Mouse (Mus musculus): Measurements from ENCODE around the gene Myo10.

Gene Myo10

DNA sequence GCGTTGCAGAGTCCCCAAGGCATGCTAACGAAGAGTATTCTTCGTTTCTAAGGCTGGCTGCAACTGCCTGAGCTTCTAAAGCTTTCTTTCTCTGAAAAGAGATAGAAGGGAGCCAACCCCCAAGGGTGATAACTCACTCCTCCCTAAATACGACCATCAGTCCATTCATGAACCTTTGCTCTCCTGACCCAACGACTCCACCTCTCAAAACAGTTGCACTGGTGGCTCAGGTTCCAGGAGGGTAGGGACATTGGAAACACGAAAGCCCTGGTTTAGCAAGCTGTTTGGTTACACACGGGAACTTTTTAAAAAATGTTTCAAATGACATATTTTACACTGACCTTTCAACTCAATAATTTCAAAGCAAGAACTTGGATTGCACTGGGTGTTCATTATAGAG lies 29.5 kb downstream of the Myo10 start:
- in situ Hi-C loops (cut with MboI, MseI), result no loop called here

DNA sequence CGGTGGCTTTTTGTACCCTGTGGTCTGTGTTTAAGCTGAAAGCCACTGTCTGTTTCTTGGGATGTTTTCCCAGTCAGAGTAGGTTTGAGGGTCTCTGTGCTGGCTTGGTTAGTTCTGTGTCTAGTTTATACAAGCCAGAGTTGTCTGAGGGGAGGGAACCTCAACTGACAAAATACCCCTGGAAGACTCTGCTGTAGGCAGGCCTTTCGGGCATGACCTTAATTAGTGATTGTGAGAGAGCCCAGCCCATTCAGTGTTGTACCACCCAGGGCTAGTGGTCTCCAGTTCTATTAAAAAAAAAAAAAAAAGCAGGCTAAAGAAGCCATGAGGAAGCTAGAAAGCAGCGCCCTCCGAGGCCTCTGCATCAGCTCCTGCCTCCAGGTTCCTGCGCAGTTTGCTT lies 30.0 kb downstream of the Myo10 start:
- in situ Hi-C loops (cut with MboI, MseI), result no loop called here

DNA sequence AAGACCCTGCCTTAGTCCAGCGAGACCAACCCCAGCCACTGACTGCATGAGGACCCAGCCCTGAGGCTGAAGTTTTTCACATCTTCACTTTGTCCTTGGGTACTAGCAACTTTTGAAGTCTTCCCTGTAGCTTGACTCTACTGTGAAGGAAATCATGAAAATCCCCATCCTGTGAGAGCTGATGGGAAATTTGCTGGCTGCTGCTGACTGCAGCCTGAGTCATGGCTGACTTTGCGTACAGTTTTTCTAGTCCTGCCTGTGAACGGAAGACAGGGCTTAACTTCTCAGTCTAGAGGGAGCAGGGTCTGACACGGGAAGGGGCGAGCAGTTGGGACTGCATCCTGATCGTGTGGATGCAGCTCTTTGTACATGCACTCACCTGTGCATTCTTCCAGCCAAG lies 30.6 kb downstream of the Myo10 start:
- in situ Hi-C loops (cut with MboI, MseI), result no loop called here

- in situ Hi-C loops (cut with MboI, MseI), result no loop called here
Measured at GRCm38 (mm10) chr15:25653680-25654079, 31.4 kb downstream of the Myo10 start.

GRCm38 (mm10) chr15:25662833-25663519 lies 40.7 kb downstream of the Myo10 start:
- in situ Hi-C loops (cut with MboI, MseI), result no loop called here

- in situ Hi-C loops (cut with MboI, MseI), result no loop called here
Measured at GRCm38 (mm10) chr15:25669283-25670247, 47.2 kb downstream of the Myo10 start.

DNA sequence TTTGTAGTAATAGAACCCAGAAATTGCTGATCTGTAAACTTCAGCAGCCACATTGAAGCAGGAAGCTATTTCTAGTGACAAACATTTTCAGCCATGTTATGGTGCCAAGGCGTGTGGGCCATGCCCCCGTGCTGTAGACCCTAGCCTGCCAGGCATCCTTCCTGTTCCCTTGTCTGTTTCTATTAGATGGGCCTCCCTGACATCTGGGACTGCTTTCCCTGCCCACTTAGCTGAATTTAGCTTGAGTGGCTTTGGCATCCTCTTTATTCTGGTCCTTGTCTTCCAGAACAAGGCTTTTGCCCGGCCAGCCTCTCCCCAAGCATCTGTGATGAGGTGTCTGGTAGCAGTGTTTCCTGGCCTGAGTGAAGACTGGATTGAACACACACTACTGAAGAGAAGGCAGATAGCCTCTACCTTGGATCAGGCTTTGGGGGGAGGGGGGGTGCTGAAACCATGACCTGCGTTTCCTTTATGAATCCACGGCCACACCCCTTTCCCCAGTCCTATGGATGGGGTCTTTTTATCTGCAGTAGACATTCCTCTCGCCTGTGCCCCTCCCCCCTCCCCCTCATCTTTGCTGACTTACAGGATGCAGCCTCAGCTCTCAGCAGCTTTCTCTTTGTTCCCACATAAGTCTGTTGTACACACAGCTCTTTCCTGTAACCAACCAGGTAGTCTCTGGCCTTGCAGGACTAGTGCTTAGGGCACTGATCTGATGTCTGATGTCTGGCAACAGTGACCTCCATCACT lies 51.1 kb downstream of the Myo10 start:
- in situ Hi-C loops (cut with MboI, MseI), result no loop called here

DNA sequence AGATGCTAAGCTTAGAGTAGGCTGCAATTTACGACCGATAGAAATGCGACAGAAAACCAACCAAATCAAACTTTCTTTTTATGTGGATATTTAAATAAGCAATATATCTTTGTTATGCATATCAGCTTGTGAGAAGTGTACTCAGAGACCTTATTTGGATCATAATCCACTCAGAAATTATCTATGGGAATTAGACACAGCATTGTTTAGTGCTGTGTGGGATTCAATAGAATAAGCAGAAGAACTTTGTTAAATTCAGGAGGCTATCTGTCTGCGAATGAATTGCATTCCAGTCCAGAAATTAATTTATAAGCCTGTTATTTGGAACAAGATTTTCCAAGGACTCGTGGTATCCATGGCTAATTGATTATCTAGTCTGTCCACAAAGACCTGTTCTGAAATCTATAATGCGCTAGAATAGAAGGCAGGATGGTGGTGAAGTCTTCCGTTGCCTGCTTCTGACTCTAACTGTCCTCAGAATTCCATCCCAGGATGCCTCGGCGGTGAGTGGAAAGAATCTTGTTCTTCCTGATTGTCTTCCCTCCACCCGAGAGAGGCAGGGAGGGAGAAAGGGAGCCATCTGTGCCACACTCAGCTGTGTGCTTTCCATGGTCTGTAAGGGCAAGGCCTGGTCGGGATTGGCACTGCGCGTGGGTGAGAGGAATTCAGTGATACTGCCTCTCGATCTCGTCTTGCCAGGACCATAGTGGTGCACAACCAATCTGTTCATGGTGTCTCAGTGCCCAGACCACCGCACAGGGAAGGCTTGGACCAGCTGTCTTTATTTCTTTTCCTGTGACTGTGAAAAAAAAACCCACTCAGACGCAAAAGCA lies 52.0 kb downstream of the Myo10 start:
- in situ Hi-C loops (cut with MboI, MseI), result no loop called here

DNA sequence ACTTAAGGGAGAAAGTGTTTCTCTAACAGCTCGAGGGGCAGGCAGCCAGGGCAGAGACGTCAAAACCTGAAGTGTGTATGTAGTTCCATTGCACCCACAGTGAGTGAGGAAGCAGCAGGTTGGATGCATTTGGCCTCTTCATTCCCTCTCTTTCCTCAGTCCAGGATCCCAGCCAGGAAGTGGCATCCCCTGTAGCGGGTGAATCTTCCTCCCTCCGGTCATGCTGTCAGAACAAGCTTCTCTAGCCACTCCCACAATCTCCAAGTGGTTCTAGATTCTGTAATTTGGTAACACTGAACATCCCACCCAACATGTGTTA lies 52.6 kb downstream of the Myo10 start:
- in situ Hi-C loops (cut with MboI, MseI), result no loop called here

DNA sequence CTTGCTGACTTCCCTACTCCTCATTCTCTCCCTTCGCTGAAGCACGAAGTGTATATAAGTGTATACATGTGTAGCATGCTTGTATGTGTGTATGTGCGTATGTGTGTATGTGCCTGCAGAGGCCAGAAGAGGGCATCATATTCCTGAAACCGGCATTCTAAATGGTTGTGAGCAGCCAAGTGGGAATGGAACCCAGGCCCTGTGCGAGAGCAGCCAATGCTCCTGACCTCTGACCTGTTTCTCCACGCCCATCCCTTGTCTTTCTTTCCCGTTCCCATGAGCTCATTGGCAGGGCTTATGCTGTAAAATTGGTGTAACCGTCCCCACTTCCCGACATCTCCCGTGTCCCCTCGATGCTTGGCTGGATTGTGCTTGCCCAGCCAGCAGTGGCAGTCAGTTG lies 53.0 kb downstream of the Myo10 start:
- in situ Hi-C loops (cut with MboI, MseI), result no loop called here

DNA sequence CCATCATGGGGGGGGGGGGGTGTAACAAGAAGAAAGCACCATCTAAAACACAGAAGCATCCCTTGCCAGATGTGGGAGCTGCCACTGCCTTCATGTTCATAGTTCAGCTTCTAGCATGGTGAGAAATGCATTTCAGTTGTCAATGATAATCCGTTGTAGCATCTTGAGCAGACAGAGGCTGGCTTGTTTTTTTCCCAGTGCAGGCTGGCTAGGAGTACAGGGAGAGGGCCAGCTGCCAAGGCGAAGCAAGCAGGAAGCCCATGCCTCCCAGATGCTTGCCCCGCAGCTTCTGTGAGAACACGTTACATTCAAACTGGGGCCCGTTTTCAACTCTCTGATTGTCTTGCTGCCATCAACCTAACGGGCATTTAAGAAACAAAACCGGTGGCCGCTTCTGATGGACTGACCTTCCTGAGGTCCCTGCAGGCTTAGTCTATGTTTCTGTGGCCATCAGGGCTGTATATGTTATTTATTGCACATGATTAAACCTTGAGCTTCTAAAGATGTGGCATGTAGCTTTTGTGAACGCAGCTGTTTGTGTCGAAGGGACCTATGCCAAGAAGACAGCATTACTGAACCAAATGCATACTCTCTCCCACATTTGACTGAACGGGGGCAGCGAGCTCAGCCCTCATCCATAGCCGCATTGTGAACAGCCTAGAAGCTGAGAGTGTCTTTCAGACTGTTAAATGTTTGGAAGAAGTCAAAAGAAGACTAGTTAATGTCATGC lies 53.9 kb downstream of the Myo10 start:
- in situ Hi-C loops (cut with MboI, MseI), result no loop called here

- in situ Hi-C loops (cut with MboI, MseI), result no loop called here
Measured at GRCm38 (mm10) chr15:25679081-25679480, 56.8 kb downstream of the Myo10 start.

DNA sequence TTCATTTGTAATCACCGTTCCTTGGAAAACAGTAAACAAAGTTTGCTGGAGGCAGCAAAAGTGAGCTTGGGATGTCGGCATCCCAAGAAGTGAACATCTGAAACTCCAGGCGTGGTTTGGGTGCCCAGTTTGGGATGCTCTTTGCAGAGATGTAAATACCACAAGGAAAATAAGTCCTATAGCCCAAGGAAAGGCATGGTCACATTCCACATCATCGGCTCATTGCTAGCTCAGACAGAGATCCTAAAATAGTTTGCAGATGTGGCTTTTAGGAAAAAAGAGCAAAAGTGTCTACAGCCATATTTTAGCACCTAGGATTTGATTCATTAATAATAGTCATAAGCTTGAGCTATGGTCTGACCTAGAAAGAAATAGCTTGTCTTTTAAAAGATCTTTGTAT lies 57.3 kb downstream of the Myo10 start:
- in situ Hi-C loops (cut with MboI, MseI), result no loop called here

GRCm38 (mm10) chr15:25680269-25680818 lies 58.0 kb downstream of the Myo10 start:
- in situ Hi-C loops (cut with MboI, MseI), result no loop called here

DNA sequence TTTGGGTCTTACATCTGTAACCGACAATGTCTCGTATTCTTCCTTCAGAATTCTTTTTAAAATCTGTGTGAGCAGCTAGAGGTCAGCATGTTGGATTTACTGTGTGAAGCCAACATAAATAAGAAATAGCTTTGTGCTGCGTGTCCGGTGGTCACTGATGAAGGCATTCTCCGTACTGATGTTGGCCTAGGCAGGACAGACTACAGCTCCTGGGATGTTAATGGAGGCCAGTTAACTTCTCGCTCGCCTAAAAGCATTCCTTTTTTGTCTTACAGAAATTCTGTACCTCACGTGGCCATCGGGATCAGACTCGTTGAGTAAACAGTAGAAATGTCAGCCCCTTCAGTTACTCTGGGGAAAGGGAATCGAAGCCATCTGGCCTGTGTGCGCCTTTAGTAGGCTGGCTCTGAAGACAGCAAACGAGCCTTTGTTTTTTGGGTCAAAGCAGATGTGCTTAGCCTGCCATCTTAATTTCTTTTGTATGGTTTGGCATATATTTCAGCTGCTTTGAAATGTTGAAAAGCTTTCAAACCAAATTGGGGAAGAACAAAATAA lies 60.7 kb downstream of the Myo10 start:
- in situ Hi-C loops (cut with MboI, MseI), result no loop called here

DNA sequence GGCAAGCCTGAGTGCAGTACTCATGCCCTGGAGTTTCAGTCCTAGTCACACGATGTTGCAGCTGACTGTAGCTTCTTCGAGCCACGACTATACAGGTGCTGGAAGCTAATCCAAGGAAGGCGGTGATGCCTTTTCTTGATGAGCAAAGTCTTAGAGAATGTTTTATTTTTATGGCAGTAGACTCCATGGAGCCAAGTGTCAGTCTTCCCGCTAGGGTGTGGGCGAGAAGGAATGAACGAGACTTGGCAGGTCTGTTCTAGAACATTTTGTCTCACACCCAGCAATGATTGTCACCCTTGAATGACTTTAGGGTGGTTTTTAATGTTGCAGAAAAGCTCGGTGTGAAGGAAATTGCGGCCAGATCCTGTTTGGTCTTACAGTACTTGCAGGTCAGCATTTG lies 62.9 kb downstream of the Myo10 start:
- in situ Hi-C loops (cut with MboI, MseI), result no loop called here

DNA sequence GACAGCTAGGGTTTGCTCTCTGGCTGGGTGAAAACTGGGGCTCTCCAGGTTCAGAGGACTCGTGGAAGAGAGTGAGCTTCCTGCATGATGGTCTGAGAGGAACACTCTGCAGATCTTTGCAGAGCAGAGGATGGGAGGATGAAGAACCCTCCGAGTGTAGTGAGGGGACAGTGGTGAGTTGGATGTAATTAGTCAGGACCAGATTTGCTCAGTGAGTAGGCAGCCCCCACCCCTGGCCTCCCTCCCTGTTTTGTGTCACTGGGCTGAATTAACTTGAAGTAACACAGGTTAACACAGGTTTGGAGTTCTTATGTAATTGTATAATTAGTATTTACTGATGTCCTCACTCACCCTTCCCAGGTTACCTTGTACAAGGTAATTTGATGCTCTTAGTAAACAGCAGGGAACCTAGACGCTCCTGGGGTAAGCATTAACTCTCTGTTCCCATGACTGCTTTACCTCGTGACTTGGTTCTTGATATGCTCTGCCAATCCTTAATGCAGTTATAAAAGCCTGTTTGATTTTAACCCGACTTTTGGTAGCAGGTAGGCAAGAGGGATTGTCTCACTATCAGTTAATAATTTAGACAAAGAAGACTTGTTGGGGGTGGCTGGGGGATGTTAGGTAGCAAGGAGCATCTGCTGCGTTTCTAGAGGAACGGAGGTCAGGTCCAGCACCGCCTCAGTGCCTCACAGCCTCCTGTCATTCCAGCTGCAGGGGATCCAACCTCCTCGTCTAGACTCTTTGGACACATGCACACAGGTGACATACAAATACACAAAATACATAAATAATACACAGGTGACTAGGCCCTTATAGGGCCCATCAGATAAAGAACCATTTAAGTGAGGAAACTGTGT lies 66.3 kb downstream of the Myo10 start:
- in situ Hi-C loops (cut with MboI, MseI), result no loop called here

DNA sequence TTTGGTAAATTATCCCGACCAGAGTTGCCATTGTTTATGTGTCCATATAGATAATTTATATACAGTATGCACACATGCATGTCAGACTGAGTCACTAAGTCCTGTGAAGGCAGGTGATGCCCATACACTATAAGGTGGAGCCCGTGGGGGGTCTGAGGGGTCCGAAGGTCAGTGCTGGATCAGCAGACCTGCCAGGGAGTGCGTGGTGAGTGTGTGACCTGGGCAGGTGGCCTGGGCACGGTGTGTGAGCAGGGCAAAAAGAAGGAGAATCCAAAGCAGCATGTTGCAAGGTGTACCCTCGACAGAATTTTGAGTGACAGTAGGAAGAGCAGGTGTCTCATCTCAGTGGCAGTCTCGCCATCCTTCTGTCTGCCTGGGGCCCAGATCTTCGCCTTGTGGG lies 67.2 kb downstream of the Myo10 start:
- in situ Hi-C loops (cut with MboI, MseI), result no loop called here

- in situ Hi-C loops (cut with MboI, MseI), result no loop called here
Measured at GRCm38 (mm10) chr15:25690066-25690745, 67.9 kb downstream of the Myo10 start.

Data from T-helper 1 cell (primary cell).